Mouse (Mus musculus) lung, embryonic 15.5 days (tissue): ENCODE data around the gene Abcc4. TPM values are rescaled to one million over a fixed set of nuclear protein-coding genes. Genes with fewer than 3 reads are reported as not detected.
A peak's percentile ranks its signal among the peaks of the same experiment; 100 is the strongest.

ENCODE experiments used
- ATAC-seq: fragments of 200-750 bp; cut with Nextera tagmentation; 2 replicates; pipeline ENCODE4 v1.8.0; 2017; ENCODE audit warnings: moderate number of reproducible peaks, borderline replicate concordance; ENCODE audit not compliant: low FRiP score, low TSS enrichment; ENCODE audit errors: extremely low read depth
- H3K27ac ChIP-seq: fragments of 300-500 bp; sonication (generic); 2 replicates; pipeline ENCODE4 v1.5.1; 2015; ENCODE audit warnings: moderate library complexity, mild to moderate bottlenecking, inconsistent platforms
- H3K27me3 ChIP-seq: fragments of 300-500 bp; sonication (generic); 2 replicates; pipeline ENCODE4 v1.6.1; 2015; ENCODE audit warnings: inconsistent platforms
- H3K36me3 ChIP-seq: fragments of 300-500 bp; sonication (generic); 2 replicates; pipeline ENCODE4 v1.6.1; 2015; ENCODE audit warnings: inconsistent platforms
- H3K4me1 ChIP-seq: fragments of 300-500 bp; sonication (generic); 2 replicates; pipeline ENCODE4 v1.6.1; 2015; ENCODE audit warnings: inconsistent platforms
- H3K4me2 ChIP-seq: fragments of 300-500 bp; sonication (generic); 2 replicates; pipeline ENCODE4 v1.6.1; 2015; ENCODE audit warnings: inconsistent platforms, mild to moderate bottlenecking, moderate library complexity
- H3K4me3 ChIP-seq: fragments of 300-500 bp; sonication (generic); 2 replicates; pipeline ENCODE4 v1.5.1; 2015; ENCODE audit warnings: mild to moderate bottlenecking, inconsistent platforms
- H3K9ac ChIP-seq: fragments of 300-500 bp; sonication (generic); 2 replicates; pipeline ENCODE4 v1.6.1; 2015; ENCODE audit warnings: inconsistent platforms
- H3K9me3 ChIP-seq: fragments of 300-500 bp; sonication (generic); 2 replicates; pipeline ENCODE4 v1.6.1; 2016; ENCODE audit warnings: inconsistent platforms
- WGBS: fragments of 180-500 bp; shearing (Covaris S2); methylation state at CpG from one replicate; pipeline ENCODE4 v1.1.7; 2015; 5-methylcytosine and 5-hydroxymethylcytosine counted together
- polyA plus RNA-seq: library from polyadenylated mRNA; unstranded; fragments of >200 nt; fragmentation: Nextera tagmentation; extraction: Ambion mirVana; gene quantifications from 2 replicates; pipeline ENCODE4 v1.2.1, GENCODE M21; 2015

Gene Abcc4
- polyA plus RNA-seq, 1 experiment from 2014 or later, result 2.3 TPM

DNA sequence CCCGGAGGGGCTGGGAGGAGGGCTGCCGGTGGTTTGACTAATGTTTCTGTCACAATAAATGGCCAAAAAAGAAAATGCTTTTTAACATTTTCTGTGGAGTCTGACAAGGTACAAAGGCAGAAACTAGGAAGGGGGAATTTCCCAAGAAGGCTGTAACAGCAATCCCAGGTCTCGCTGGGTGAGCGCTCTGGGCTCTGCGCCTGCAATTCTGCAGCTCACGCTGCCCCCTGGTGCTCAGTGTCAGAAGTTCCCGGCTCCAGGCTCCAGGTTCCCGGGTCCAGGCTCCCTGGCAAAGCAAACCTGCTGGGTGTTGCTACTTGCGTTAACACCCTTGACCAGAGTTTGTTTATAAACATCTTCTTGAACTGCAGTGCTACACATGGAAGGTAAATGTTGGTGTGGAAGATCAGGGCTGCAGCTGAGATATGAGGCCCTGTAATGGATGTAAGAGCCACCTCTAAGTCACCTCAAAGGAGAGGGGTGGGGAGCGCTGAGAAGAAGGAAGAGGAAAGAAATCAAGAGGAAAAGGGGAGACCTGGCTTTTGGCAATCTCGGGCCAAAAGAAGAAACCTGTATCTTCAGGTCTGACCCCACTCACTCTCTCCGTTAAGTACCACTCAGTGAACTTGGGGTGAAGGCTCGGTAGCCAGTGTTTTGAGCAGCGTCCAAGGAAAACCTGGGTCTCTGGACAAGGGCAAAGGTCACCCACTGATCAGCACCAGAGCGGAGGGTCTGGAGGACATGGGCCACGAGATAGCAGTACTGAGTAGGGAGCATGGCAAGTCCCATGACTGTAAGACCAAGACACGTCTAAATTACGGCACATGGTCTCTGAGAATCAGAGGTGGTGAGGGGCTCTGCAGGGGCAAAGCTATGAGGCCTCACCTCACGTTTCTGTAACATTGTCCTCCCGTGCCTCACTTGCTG, 114.3 kb downstream of the Abcc4 start:
- no peak overlapping the region for H3K27ac ChIP-seq
- H3K9me3 ChIP-seq, result no peaks in the 10 kb centered on the region
- H3K4me3 ChIP-seq, result no peak overlapping the region
- no peaks in the 10 kb centered on the region for H3K36me3 ChIP-seq
- no peak overlapping the region for H3K9ac ChIP-seq
- 0 out of 2 replicates have a peak, but pooled peaks have one; percentile 57 for ATAC-seq
- peaks cover 7% of the 10 kb centered on the region; the same call in 1 of the 2 replicates for H3K4me1 ChIP-seq
- no peak overlapping the region for H3K4me2 ChIP-seq
- H3K27me3 ChIP-seq, result peaks cover 9% of the 10 kb centered on the region; the same call in 1 of the 2 replicates
- 44% methylated on average over 20 of the region's 20 CpGs for WGBS

DNA sequence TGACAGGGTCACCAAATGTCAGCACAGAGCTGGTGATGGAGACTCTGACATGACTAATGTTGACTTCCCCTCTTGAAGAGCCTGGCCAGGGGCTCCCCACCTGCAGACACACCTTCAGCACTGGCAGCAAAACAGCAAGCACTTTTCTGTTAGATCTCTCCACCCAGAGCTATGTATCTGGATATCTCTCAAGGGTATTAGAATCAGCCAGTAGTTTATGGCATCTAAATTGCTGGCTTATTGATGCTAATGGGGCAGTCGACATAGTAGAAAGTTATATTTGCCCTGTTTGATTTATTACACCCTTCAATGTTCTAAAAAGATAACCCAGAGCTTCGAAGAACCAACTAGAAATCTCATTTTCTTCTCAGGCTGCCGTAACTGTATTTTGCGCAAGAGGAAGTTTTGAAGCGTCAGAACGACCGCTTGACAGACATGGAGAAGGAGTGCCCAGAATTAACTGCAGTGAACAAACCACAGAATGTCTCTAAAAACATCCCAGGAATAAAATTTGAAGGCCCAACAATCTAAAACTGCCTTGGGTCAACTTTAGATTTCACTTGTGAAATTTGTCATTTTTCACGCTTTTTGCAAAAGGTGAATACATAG, 123.6 kb downstream of the Abcc4 start:
- H3K4me1 ChIP-seq, result no peaks in the 10 kb centered on the region
- H3K4me2 ChIP-seq, result no peak overlapping the region
- no peaks in the 10 kb centered on the region for H3K36me3 ChIP-seq
- no peak for ATAC-seq
- H3K9ac ChIP-seq, result no peak overlapping the region
- no peaks in the 10 kb centered on the region for H3K9me3 ChIP-seq
- no peak overlapping the region for H3K27ac ChIP-seq
- no peak overlapping the region for H3K4me3 ChIP-seq
- no peaks in the 10 kb centered on the region for H3K27me3 ChIP-seq
- 63% methylated on average over 8 of the region's 8 CpGs for WGBS

DNA sequence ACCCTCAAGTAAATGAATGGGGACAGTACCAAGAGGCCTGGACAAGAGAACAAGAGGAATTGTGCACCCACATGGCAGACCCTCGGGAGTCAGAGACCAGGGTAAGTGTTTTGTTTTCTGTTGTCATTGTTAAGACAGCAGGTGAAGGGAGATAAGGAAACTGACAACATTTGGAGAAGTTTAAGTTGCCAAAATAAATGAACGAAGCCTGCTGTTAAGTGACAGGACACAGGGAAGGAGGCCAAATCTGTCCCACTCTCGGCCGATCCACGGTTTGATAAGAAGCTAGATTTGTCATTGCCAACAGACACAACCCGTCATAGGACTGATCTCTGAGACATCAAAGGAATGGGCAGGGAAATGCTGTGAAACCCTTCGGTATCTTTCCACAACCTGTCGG, 124.3 kb downstream of the Abcc4 start:
- 23% methylated on average over 8 of the region's 8 CpGs for WGBS

DNA sequence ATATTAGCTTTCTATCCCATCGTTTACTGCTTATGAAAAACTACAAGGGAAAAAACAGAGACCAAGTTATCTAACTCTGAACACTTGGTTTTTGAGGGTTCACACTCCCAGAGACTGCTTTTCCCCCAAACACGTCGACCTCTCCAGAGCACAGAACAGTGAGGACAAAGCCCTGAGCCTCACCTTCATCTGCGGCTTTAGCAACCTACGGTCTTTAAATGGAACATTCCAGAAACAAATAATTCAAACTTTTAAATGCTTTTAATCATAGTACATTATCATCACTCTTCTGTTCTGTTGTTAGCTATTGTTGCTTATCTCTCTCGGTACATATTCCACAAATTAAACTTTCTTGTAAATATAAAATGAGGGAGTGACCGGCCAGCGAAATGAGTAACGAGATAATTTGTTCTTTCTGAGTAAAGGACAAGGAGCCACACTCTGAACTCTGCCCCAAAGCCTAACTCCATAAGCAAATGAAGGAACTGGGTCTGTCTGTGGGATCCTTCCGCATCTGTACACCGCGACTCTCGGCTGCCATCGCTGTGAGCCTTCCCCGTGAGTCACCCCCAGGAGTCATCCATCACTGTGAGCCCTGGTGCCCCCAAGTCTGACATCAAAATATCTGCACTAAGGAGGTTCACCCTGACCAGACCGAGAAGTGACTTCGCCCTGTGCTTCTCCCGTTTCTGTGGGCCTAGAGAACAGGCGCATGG, 126.8 kb downstream of the Abcc4 start:
- 62% methylated on average over 19 of the region's 19 CpGs for WGBS
- no peaks in the 10 kb centered on the region for H3K27me3 ChIP-seq
- H3K36me3 ChIP-seq, result no peaks in the 10 kb centered on the region
- H3K4me2 ChIP-seq, result no peak overlapping the region
- no peaks in the 10 kb centered on the region for H3K9me3 ChIP-seq
- no peak overlapping the region for H3K27ac ChIP-seq
- no peaks in the 10 kb centered on the region for H3K4me1 ChIP-seq
- no peak overlapping the region for H3K4me3 ChIP-seq
- no peak for ATAC-seq
- no peak overlapping the region for H3K9ac ChIP-seq

More for the DNA sequence above, 124.3 kb downstream of the Abcc4 start:
- H3K27me3 ChIP-seq, result no peaks in the 10 kb centered on the region
- H3K4me1 ChIP-seq, result no peaks in the 10 kb centered on the region
- H3K9ac ChIP-seq, result no peak overlapping the region
- ATAC-seq, result no peak
- no peak overlapping the region for H3K4me2 ChIP-seq
- H3K27ac ChIP-seq, result no peak overlapping the region
- H3K9me3 ChIP-seq, result no peaks in the 10 kb centered on the region
- no peaks in the 10 kb centered on the region for H3K36me3 ChIP-seq
- H3K4me3 ChIP-seq, result no peak overlapping the region

DNA sequence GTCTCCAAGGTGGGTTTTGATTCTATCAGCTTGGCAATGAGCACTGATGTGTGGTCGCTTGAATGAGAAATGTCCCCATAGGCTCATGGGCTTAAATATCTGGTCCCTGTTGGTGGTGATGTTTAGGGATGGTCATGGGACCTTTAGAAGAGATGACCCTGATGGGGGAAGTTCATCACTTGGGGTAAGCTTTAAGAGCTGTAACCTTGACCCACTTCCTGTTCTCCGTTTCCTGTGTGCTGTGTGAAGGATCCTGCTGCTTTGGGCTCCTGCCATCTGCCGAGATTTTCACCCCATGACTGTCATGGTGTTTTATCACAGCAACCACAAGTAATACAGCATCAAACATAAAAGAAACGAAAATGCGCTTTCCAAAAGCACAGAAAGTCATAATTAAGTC, 128.1 kb downstream of the Abcc4 start:
- H3K27ac ChIP-seq, result no peak overlapping the region
- H3K36me3 ChIP-seq, result no peaks in the 10 kb centered on the region
- ATAC-seq, result no peak
- no peaks in the 10 kb centered on the region for H3K9me3 ChIP-seq
- 79% methylated on average over 5 of the region's 5 CpGs for WGBS
- no peaks in the 10 kb centered on the region for H3K27me3 ChIP-seq
- H3K4me2 ChIP-seq, result no peak overlapping the region
- H3K4me1 ChIP-seq, result no peaks in the 10 kb centered on the region
- no peak overlapping the region for H3K4me3 ChIP-seq
- H3K9ac ChIP-seq, result no peak overlapping the region

DNA sequence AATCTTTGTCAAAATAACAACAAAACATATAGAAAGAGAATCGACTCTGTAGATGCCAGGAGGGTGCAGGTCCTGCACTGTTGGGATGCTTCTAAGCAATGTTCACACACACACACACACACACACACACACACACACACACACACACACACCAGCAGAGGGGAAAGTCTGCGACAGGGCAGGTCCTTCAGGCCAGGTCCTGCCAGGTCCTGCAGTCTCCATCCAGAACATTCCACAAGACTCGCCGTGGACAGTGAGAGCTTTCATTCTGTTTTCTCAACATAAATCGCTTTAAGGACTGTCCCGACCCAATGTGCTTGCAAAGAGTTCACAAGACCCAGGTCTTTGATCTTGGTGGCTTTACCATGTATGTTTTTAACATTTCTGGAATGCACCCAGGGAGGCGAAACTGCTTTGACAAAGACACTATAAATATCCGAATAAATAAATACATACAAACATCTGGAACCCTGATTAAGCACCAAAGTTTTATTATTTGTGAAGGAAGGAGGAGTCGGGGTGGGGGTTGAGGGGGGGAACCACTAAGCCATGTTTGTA, 133.3 kb downstream of the Abcc4 start:
- Histone ChIP-seq H3K36me3 (no peaks in the 10 kb centered on the region), H3K9ac (no peak overlapping the region), H3K4me1 (no peaks in the 10 kb centered on the region), H3K4me3 (no peak overlapping the region), H3K27ac (no peak overlapping the region), H3K27me3 (no peaks in the 10 kb centered on the region), H3K9me3 (no peaks in the 10 kb centered on the region), H3K4me2 (no peak overlapping the region)
- 0 out of 2 replicates have a peak, but pooled peaks have one; percentile 27 for ATAC-seq
- 45% methylated on average over 9 of the region's 9 CpGs for WGBS

DNA sequence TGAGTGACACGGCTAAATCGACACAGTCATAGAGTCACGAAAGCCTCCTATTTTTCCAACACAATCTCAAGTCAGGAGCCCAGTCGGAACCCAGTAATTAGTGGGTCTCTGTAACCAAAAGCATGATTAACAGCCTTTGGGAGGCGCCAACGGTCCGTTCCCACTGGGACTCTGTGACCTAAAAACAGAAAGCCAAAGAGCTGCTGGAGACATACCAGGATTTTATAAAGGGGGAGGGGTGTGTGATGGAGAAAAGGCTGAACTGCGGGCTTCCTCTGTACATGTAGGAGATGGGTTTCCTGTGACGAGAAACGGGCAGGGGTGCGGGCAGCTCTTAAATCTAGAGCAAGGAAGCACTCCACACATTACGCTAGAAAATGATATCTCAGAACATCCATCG, 136.4 kb downstream of the Abcc4 start:
- 85% methylated on average over 13 of the region's 13 CpGs for WGBS
- Histone ChIP-seq H3K9me3 (no peaks in the 10 kb centered on the region), H3K4me2 (no peak overlapping the region), H3K4me1 (peaks cover 8% of the 10 kb centered on the region; the same call in 1 of the 2 replicates), H3K36me3 (no peaks in the 10 kb centered on the region), H3K4me3 (no peak overlapping the region), H3K9ac (no peak overlapping the region), H3K27me3 (no peaks in the 10 kb centered on the region), H3K27ac (no peak overlapping the region)
- no peak for ATAC-seq

DNA sequence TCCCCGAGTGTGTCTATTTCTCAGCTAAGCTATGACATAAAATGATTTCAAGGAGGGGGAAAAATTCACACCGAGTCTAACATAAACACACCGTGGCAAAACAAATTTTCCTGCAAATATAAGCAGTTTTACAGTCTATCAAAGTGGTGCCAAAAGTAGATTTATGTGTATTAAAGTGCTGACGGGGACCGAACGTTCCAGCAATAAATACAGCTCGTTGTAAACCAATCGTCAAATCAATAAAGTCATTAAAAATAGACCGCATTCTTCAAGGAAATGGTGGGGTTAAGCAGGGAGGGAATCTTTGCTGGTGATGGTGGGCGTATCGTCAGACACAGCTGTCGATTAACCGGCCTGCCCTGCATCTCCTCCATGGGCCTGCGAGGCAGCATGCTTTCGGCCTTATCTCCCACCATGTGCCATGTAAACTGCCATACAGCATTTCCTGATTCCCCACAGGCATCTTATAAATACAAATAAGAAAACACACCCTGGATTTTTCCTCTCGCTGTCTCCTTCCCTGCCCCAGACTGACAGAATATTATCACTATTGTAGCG, 137.8 kb downstream of the Abcc4 start:
- Histone ChIP-seq H3K4me2 (no peak overlapping the region), H3K4me3 (no peak overlapping the region), H3K27ac (no peak overlapping the region), H3K27me3 (no peaks in the 10 kb centered on the region), H3K9me3 (no peaks in the 10 kb centered on the region), H3K4me1 (peaks cover 8% of the 10 kb centered on the region; the same call in 1 of the 2 replicates), H3K36me3 (no peaks in the 10 kb centered on the region), H3K9ac (no peak overlapping the region)
- WGBS, result 58% methylated on average over 17 of the region's 17 CpGs
- ATAC-seq, result no peak

DNA sequence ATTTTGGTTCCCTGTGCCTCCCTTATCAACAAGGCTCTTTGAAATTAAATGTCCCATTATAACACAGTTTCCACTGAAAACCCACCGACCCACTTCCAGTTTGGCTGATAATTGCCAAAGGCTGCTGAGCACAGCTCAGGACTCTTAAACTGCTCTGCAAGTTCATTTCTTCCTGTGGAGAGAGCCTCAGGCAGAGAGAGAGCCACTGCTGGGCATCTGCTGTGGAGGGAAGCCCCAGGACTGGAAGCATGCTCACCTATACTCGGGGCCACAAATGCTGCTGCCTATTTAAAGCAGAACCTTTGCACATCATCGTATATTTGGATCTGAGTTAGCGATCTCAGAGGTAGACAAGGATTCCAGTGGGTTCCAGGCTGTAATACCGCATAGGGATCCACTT, 139.2 kb downstream of the Abcc4 start:
- H3K27ac ChIP-seq, result peak overlapping the region; percentile 49
- H3K4me1 ChIP-seq, result peaks cover 8% of the 10 kb centered on the region; the same call in 1 of the 2 replicates
- H3K9ac ChIP-seq, result no peak overlapping the region
- 67% methylated on average over 5 of the region's 5 CpGs for WGBS
- H3K9me3 ChIP-seq, result no peaks in the 10 kb centered on the region
- H3K36me3 ChIP-seq, result no peaks in the 10 kb centered on the region
- no peak for ATAC-seq
- H3K4me3 ChIP-seq, result no peak overlapping the region
- no peaks in the 10 kb centered on the region for H3K27me3 ChIP-seq
- peak overlapping the region; percentile 40 for H3K4me2 ChIP-seq

DNA sequence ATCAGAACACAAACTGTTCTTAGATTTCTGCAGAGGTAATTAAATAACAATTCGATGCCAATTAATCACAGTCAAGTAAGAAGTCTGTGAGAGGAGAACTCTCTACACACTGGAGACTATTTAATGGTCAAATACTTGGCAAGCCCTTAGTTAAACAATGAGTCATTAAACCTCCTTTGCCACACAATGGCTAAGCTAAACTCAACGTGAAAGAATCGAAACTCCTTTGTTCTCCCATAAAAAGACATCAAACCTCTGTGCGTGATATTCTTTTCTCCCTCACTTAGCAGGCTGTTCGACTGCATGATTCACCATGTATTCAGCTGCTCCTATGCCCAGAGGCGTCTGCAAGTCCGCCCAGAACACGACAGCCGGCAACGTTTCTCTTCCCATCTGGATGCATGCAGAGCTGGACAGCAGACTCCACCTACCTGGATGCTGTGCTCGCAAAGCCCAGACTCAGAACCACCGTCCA, 139.8 kb downstream of the Abcc4 start:
- 35% methylated on average over 12 of the region's 12 CpGs for WGBS
- no peaks in the 10 kb centered on the region for H3K9me3 ChIP-seq
- peaks cover 8% of the 10 kb centered on the region; the same call in 1 of the 2 replicates for H3K4me1 ChIP-seq
- no peaks in the 10 kb centered on the region for H3K36me3 ChIP-seq
- H3K4me2 ChIP-seq, result peak overlapping the region; percentile 40
- H3K27me3 ChIP-seq, result no peaks in the 10 kb centered on the region
- peak; percentile 52; the same call in 1 of the 2 replicates for ATAC-seq
- peak overlapping the region; percentile 18 for H3K4me3 ChIP-seq
- H3K9ac ChIP-seq, result no peak overlapping the region
- H3K27ac ChIP-seq, result peak overlapping the region; percentile 49

DNA sequence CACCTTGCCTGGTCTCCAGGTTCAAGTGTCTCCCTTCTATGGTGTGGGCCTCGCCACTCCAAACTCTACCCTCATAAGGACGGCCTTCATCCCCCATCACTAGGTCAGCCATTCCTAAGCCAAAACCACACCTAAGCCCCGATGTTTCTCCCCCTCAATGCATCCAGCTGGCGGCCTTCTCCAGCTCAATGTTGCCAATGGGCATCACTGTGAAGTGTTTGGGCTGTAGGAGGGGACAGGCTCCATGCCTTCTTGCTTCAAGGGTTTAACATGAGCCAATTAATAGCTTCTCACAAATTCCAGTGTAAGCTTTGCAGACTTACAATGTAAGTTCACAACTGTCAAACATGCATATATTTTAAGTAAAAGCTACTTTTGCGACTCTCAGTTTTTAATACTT, 140.3 kb downstream of the Abcc4 start:
- no peak for ATAC-seq
- WGBS, result 68% methylated on average over 5 of the region's 5 CpGs
- H3K27me3 ChIP-seq, result no peaks in the 10 kb centered on the region
- H3K9ac ChIP-seq, result no peak overlapping the region
- no peak overlapping the region for H3K4me3 ChIP-seq
- no peaks in the 10 kb centered on the region for H3K36me3 ChIP-seq
- no peaks in the 10 kb centered on the region for H3K9me3 ChIP-seq
- 0 out of 2 replicates have a peak overlapping the region, but pooled peaks have one; percentile 49 for H3K27ac ChIP-seq
- peaks cover 8% of the 10 kb centered on the region; the same call in 1 of the 2 replicates for H3K4me1 ChIP-seq
- H3K4me2 ChIP-seq, result no peak overlapping the region
